Mouse (Mus musculus) neural tube, embryonic 12.5 days (tissue): ENCODE measurements around the gene Ttyh2. TPM values are rescaled to one million over a fixed set of nuclear protein-coding genes. Genes with fewer than 3 reads are reported as not detected.

Experiments
- ATAC-seq: fragments of 200-750 bp; cut with Nextera tagmentation; 2 replicates; pipeline ENCODE4 v1.8.0; 2017; ENCODE audit warnings: low read depth, mild to moderate bottlenecking, moderate TSS enrichment, moderate library complexity; ENCODE audit not compliant: low FRiP score
- H3K27ac ChIP-seq: fragments of 300-500 bp; sonication (generic); 2 replicates; pipeline ENCODE4 v1.5.1; 2016
- H3K27me3 ChIP-seq: fragments of 300-500 bp; sonication (generic); replicated peaks from 2 replicates; pipeline ENCODE4 v1.6.1; 2016; ENCODE audit warnings: mild to moderate bottlenecking
- H3K36me3 ChIP-seq: fragments of 300-500 bp; sonication (generic); 2 replicates; pipeline ENCODE4 v1.6.1; 2016; ENCODE audit warnings: mild to moderate bottlenecking
- H3K4me1 ChIP-seq: fragments of 300-500 bp; sonication (generic); 2 replicates; pipeline ENCODE4 v1.6.1; 2016
- H3K4me2 ChIP-seq: fragments of 300-500 bp; sonication (generic); replicated peaks from 2 replicates; pipeline ENCODE4 v1.6.1; 2016; ENCODE audit warnings: mild to moderate bottlenecking
- H3K4me3 ChIP-seq: fragments of 300-500 bp; sonication (generic); 2 replicates; pipeline ENCODE4 v1.5.1; 2016
- H3K9ac ChIP-seq: fragments of 300-500 bp; sonication (generic); 2 replicates; pipeline ENCODE4 v1.6.1; 2016; ENCODE audit warnings: mild to moderate bottlenecking
- H3K9me3 ChIP-seq: fragments of 300-500 bp; sonication (generic); 2 replicates; pipeline ENCODE4 v1.6.1; 2016; ENCODE audit warnings: mild to moderate bottlenecking
- WGBS: fragments of 180-500 bp; shearing (Covaris S2); methylation state at CpG from one replicate; pipeline ENCODE4 v1.1.7; 2016; 5-methylcytosine and 5-hydroxymethylcytosine counted together
- polyA plus RNA-seq: library from polyadenylated mRNA; unstranded; fragments of >200 nt; fragmentation: Nextera tagmentation; extraction: Ambion mirVana; gene quantifications from 2 replicates; pipeline ENCODE4 v1.2.1, GENCODE M21; 2016

The Ttyh2 gene
- polyA plus RNA-seq, 1 experiment from 2014 or later, result 21.6 TPM

DNA sequence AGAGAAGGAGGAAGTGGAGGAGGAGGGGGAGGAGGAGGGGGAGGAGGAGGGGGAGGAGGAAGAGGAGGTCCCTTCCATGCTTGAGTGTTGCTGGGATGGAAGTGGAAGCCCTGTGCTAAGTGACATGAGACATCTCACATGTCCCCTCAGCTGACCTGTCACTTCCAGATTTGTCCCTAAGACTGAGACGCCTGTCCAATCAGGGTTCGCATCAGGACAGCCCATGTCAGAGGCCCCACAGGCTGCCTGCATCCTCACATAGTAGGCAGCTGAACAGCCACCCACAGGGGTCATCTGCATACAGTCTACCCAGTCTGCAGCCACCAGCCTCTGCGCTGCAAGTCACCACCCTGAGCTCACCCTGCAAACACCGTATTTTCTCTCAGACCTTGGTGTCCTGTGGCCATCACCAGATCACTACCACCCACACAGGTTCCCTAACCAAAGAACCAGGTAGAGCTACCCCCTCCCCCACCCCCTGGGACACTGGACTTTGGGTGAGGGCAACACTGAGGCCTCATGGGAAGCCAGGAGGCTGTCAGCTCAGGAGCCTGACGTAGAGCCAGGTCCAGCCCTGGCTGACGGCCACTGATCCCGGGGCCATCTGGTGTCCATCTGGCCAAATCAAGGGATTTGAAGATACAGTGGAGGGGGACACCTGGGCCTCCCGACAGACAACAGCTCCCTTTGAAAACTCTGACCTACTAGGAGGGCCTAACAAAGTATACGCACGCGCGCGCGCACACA is 9.6 kb downstream of the Ttyh2 start:
- Histone ChIP-seq H3K9ac (no peak overlapping the region), H3K27ac (no peak overlapping the region), H3K9me3 (no peaks in the 10 kb centered on the region), H3K4me3 (no peak overlapping the region), H3K36me3 (no peaks in the 10 kb centered on the region; the same call in 1 of the 2 replicates), H3K4me1 (peaks cover 27% of the 10 kb centered on the region), H3K4me2 (no peak overlapping the region), H3K27me3 (no peaks in the 10 kb centered on the region)
- WGBS, result 68% methylated on average over 14 of the region's 14 CpGs
- no peak for ATAC-seq

- 74% methylated on average over 9 of the region's 9 CpGs for WGBS
- Histone ChIP-seq H3K27me3 (no peaks in the 10 kb centered on the region), H3K4me2 (no peak overlapping the region), H3K9ac (no peak overlapping the region), H3K9me3 (no peaks in the 10 kb centered on the region), H3K27ac (no peak overlapping the region), H3K4me3 (no peak overlapping the region), H3K36me3 (no peaks in the 10 kb centered on the region; the same call in 1 of the 2 replicates), H3K4me1 (peaks cover 22% of the 10 kb centered on the region)
- no peak for ATAC-seq
Measured at GRCm38 (mm10) chr11:114685526-114686040, 10.4 kb downstream of the Ttyh2 start.

DNA sequence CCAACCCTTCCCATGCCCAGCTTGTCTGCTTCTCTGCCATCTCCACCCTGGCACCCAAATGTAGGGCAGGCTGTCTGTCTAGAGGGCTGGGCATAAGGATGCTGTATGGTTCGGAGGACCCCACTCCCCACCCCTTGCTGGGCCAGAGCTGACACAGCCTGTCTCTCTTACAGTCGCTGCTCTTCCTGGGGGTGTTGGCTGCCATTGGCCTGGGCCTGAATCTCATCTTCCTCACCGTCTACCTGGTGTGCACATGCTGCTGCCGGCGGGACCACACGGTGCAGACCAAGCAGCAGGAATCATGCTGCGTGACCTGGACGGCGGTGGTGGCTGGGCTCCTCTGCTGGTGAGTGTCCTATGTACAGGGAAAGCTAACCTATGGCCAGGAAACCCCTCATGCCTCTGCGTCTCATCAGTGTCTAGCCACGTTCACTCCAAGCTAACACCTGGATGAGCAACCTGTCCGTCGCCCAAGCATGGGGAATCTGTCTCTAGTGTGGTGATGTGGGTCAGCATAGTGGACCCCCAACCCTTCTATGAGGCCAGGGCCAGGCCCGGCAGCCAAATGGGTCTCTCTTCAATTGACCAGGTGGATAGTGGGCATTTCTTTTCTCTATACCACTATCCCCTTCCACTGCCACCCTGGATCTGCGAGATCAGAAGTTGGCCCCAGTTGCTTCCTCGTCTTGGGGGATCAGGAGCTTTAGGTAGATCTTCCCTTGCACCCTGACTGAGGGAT is 11.2 kb downstream of the Ttyh2 start:
- Histone ChIP-seq H3K4me2 (no peak overlapping the region), H3K27ac (no peak overlapping the region), H3K4me1 (peaks cover 21% of the 10 kb centered on the region; the same call in 1 of the 2 replicates), H3K27me3 (no peaks in the 10 kb centered on the region), H3K36me3 (no peaks in the 10 kb centered on the region; the same call in 1 of the 2 replicates), H3K9me3 (no peaks in the 10 kb centered on the region), H3K4me3 (no peak overlapping the region), H3K9ac (no peak overlapping the region)
- WGBS, result 89% methylated on average over 16 of the region's 16 CpGs
- ATAC-seq, result no peak

GRCm38 (mm10) chr11:114687574-114688188 is 12.4 kb downstream of the Ttyh2 start:
- no peaks in the 10 kb centered on the region for H3K9me3 ChIP-seq
- no peaks in the 10 kb centered on the region; the same call in 1 of the 2 replicates for H3K36me3 ChIP-seq
- H3K27ac ChIP-seq, result no peak overlapping the region
- WGBS, result 58% methylated on average over 10 of the region's 10 CpGs
- no peak overlapping the region for H3K9ac ChIP-seq
- ATAC-seq, result no peak
- peaks cover 25% of the 10 kb centered on the region; the same call in 1 of the 2 replicates for H3K4me1 ChIP-seq
- no peaks in the 10 kb centered on the region for H3K27me3 ChIP-seq
- no peak overlapping the region for H3K4me3 ChIP-seq
- no peak overlapping the region for H3K4me2 ChIP-seq

GRCm38 (mm10) chr11:114688729-114689128 is 13.5 kb downstream of the Ttyh2 start:
- 92% methylated on average over 3 of the region's 3 CpGs for WGBS
- Histone ChIP-seq H3K9me3 (no peaks in the 10 kb centered on the region), H3K36me3 (no peaks in the 10 kb centered on the region; the same call in 1 of the 2 replicates), H3K27me3 (no peaks in the 10 kb centered on the region), H3K4me1 (peaks cover 25% of the 10 kb centered on the region; the same call in 1 of the 2 replicates), H3K27ac (no peak overlapping the region), H3K9ac (no peak overlapping the region), H3K4me2 (no peak overlapping the region), H3K4me3 (no peak overlapping the region)
- no peak for ATAC-seq

GRCm38 (mm10) chr11:114690192-114690591 is 15.0 kb downstream of the Ttyh2 start:
- H3K27me3 ChIP-seq, result no peaks in the 10 kb centered on the region
- 92% methylated on average over 15 of the region's 15 CpGs for WGBS
- ATAC-seq, result no peak
- no peaks in the 10 kb centered on the region for H3K9me3 ChIP-seq
- peaks cover 7% of the 10 kb centered on the region; the same call in 1 of the 2 replicates for H3K36me3 ChIP-seq
- H3K27ac ChIP-seq, result no peak overlapping the region
- 0 out of 2 replicates have a peak, but pooled peaks cover 11% of the 10 kb centered on the region for H3K4me1 ChIP-seq
- H3K4me3 ChIP-seq, result no peak overlapping the region
- no peak overlapping the region for H3K4me2 ChIP-seq
- no peak overlapping the region for H3K9ac ChIP-seq

DNA sequence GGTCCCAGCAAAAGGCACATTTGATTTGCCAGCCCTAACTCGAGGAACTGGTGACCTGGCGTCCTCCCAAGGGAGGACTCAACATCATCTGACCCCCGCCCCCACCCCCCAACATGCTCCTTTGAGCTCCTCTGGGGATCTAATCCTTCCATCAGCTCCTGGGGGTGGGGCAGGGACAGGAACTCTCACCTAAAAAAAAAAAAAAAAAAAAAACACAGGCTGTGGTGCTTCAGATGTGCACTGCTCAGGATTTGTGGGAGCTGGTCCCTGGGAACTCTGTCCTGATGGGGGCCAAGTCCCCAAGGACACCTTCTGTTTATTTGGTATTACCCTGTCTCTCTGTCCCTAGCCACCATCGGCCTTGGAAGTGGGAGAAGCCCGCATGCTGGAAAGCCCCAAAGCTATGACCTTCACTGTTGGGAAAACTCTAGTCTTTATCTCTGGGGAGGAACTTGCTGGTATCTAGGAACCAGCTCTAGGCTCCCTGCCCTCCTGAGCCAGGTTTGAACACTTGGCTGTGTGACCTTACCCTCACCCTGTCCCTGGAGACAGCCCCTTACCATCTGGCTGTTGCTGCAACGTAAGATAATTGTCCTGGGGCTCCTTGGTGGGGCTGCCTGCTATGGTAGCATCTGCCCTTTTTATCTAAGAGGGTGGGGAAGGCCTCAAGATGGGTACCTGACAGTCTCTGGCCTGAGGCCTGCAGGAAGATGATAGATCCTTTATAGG is 16.4 kb downstream of the Ttyh2 start:
- Histone ChIP-seq H3K27ac (no peak overlapping the region), H3K36me3 (peaks cover 9% of the 10 kb centered on the region; the same call in 1 of the 2 replicates), H3K27me3 (no peaks in the 10 kb centered on the region), H3K4me1 (0 out of 2 replicates have a peak, but pooled peaks cover 10% of the 10 kb centered on the region), H3K4me2 (no peak overlapping the region), H3K9me3 (no peaks in the 10 kb centered on the region), H3K4me3 (no peak overlapping the region), H3K9ac (no peak overlapping the region)
- ATAC-seq, result no peak
- 57% methylated on average over 6 of the region's 6 CpGs for WGBS

GRCm38 (mm10) chr11:114692601-114693000 is 17.4 kb downstream of the Ttyh2 start:
- no peaks in the 10 kb centered on the region for H3K9me3 ChIP-seq
- H3K27ac ChIP-seq, result no peak overlapping the region
- WGBS, result 40% methylated on average over 7 of the region's 7 CpGs
- H3K36me3 ChIP-seq, result peaks cover 15% of the 10 kb centered on the region; the same call in 1 of the 2 replicates
- no peak overlapping the region for H3K4me3 ChIP-seq
- no peaks in the 10 kb centered on the region for H3K27me3 ChIP-seq
- no peak overlapping the region for H3K9ac ChIP-seq
- no peak for ATAC-seq
- H3K4me1 ChIP-seq, result 0 out of 2 replicates have a peak, but pooled peaks cover 10% of the 10 kb centered on the region
- H3K4me2 ChIP-seq, result no peak overlapping the region

DNA sequence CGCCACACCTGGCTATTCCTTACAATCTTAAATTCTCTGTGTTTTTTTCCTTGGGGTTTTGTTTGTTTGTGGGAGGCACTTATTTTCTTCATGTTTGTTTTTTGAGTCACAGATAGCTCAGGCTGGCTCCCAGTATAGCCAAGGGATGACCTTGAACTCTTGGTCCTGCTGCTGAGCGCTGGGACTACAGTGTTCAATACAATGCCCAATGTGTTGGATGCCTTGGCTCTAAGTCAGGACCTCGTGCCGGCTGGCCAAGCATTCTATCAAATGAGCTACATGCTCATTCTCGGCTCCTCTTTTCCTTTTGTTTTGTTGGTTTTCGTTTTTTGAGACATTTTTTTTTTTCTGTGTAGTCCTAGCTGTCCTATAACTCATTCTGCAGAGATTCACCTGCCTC is 18.2 kb downstream of the Ttyh2 start:
- no peak for ATAC-seq

DNA sequence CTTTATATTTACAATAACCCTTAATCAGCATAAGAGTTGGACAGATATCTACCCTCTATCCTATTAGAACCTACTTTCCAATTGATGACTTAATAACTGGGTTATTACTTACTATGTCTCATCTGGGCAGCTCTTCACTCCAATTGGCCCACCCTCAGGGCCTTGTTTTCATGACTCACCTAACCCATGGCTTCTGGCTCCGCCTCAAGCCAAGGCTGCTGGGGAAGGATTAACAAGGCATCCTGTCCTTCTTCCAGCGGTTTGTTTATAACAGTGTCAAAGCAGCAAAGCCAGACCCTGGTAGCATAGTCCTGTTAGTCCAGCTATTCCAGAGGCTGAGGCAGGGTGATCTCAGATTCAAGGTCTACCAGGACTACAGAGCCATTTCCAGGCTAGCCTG is 19.2 kb downstream of the Ttyh2 start:
- Histone ChIP-seq H3K36me3 (peaks cover 17% of the 10 kb centered on the region; the same call in 1 of the 2 replicates), H3K9ac (no peak overlapping the region), H3K9me3 (no peaks in the 10 kb centered on the region), H3K27ac (no peak overlapping the region), H3K27me3 (no peaks in the 10 kb centered on the region), H3K4me3 (no peak overlapping the region), H3K4me1 (0 out of 2 replicates have a peak, but pooled peaks cover 5% of the 10 kb centered on the region), H3K4me2 (no peak overlapping the region)
- 84% methylated on average over 2 of the region's 2 CpGs for WGBS
- no peak for ATAC-seq

More for the DNA sequence above, 18.2 kb downstream of the Ttyh2 start:
- H3K4me1 ChIP-seq, result 0 out of 2 replicates have a peak, but pooled peaks cover 5% of the 10 kb centered on the region
- no peak overlapping the region for H3K27ac ChIP-seq
- no peak overlapping the region for H3K9ac ChIP-seq
- no peak overlapping the region for H3K4me3 ChIP-seq
- H3K36me3 ChIP-seq, result peaks cover 15% of the 10 kb centered on the region; the same call in 1 of the 2 replicates
- 90% methylated on average over 6 of the region's 6 CpGs for WGBS
- no peak overlapping the region for H3K4me2 ChIP-seq
- no peaks in the 10 kb centered on the region for H3K27me3 ChIP-seq
- H3K9me3 ChIP-seq, result no peaks in the 10 kb centered on the region

GRCm38 (mm10) chr11:114698496-114698895 is 23.3 kb downstream of the Ttyh2 start:
- WGBS, result 97% methylated on average over 7 of the region's 7 CpGs
- Histone ChIP-seq H3K4me1 (peaks cover 7% of the 10 kb centered on the region; the same call in 1 of the 2 replicates), H3K27me3 (no peaks in the 10 kb centered on the region)

More at GRCm38 (mm10) chr11:114698496-114698895, 23.3 kb downstream of the Ttyh2 start:
- Histone ChIP-seq H3K36me3 (peaks cover 19% of the 10 kb centered on the region; the same call in 1 of the 2 replicates), H3K9me3 (no peaks in the 10 kb centered on the region), H3K9ac (no peak overlapping the region), H3K4me3 (no peak overlapping the region), H3K4me2 (no peak overlapping the region), H3K27ac (no peak overlapping the region)
- ATAC-seq, result no peak
